Mouse (Mus musculus) MEL (cell line): ENCODE measurements around the gene D430041D05Rik. TPM values are rescaled to one million over a fixed set of nuclear protein-coding genes. Genes with fewer than 3 reads are reported as not detected.

Experiments used
- DNase-seq: peaks from one replicate; pipeline ENCODE4 v3.0.0; 2011; ENCODE audit warnings: low read depth, low spot score
- H3K27ac ChIP-seq: 2 replicates; pipeline ENCODE4 v1.5.1; 2012; ENCODE audit warnings: low read depth, mild to moderate bottlenecking, control low read depth, low read length, moderate library complexity; ENCODE audit not compliant: control insufficient read depth
- H3K27me3 ChIP-seq, 2 experiments: fragments of 150-350 bp in 1 of 2; sonication (generic) in 1 of 2; 2 replicates each; pipeline ENCODE4 v1.6.1; 2012; ENCODE audit warnings: low read length in 2 of 2, mild to moderate bottlenecking in 2 of 2, improper control_type of control experiment in 1 of 2, moderate library complexity in 1 of 2; ENCODE audit not compliant: insufficient read depth in 2 of 2, control insufficient read depth in 1 of 2
- H3K36me3 ChIP-seq, 2 experiments: 2 replicates each; pipeline ENCODE4 v1.6.1; 2012 to 2014; ENCODE audit warnings: low read length in 2 of 2, improper control_type of control experiment in 1 of 2, inconsistent platforms in 1 of 2, mild to moderate bottlenecking in 1 of 2; ENCODE audit not compliant: insufficient read depth in 2 of 2, control insufficient read depth in 1 of 2
- H3K4me1 ChIP-seq, 2 experiments: fragments of 150-350 bp in 1 of 2; sonication (generic) in 1 of 2; 2 replicates each; pipeline ENCODE4 v1.6.1; 2012; ENCODE audit warnings: low read length in 2 of 2, improper control_type of control experiment in 1 of 2, mild to moderate bottlenecking in 1 of 2; ENCODE audit not compliant: insufficient read depth in 2 of 2, control insufficient read depth in 1 of 2
- H3K4me3 ChIP-seq, 2 experiments: fragments of 150-350 bp in 1 of 2; sonication (generic) in 1 of 2; 2 replicates each; pipeline ENCODE4 v1.5.1; 2012; ENCODE audit warnings: low read depth in 2 of 2, low read length in 2 of 2, mild to moderate bottlenecking in 2 of 2, moderate library complexity in 2 of 2, control low read depth in 1 of 2, improper control_type of control experiment in 1 of 2; ENCODE audit not compliant: control insufficient read depth in 1 of 2, insufficient read depth in 1 of 2
- H3K79me2 ChIP-seq: 2 replicates; pipeline ENCODE4 v1.6.1; 2012; ENCODE audit warnings: mild to moderate bottlenecking, low read length, moderate library complexity; ENCODE audit not compliant: control insufficient read depth, poor library complexity, insufficient read depth
- H3K9ac ChIP-seq: 2 replicates; pipeline ENCODE4 v1.6.1; 2012; ENCODE audit warnings: low read depth, mild to moderate bottlenecking, control low read depth, low read length, moderate library complexity; ENCODE audit not compliant: control insufficient read depth, poor library complexity, severe bottlenecking
- H3K9me3 ChIP-seq: fragments of 150-350 bp; sonication (generic); replicated peaks from 2 replicates; pipeline ENCODE4 v1.6.1; 2012; ENCODE audit warnings: mild to moderate bottlenecking, low read length, improper control_type of control experiment, moderate library complexity; ENCODE audit not compliant: insufficient read depth
- CHD1 ChIP-seq: IDR thresholded peaks from 2 replicates; pipeline ENCODE4 v1.6.1; 2012; ENCODE audit warnings: low read depth, mild to moderate bottlenecking, inconsistent platforms, low read length, improper control_type of control experiment
- CTCF ChIP-seq, 3 experiments: IDR thresholded peaks in 2 of 3; conservative IDR thresholded peaks in 1 of 3; 2 replicates each; pipeline ENCODE4 v1.5.1; 2011 to 2012; ENCODE audit warnings: low read length in 3 of 3, low read depth in 2 of 3, mild to moderate bottlenecking in 2 of 3, improper control_type of control experiment in 1 of 3, inconsistent platforms in 1 of 3, mixed read lengths in 1 of 3, moderate library complexity in 1 of 3; ENCODE audit not compliant: control insufficient read depth in 1 of 3, insufficient read depth in 1 of 3, poor library complexity in 1 of 3, severe bottlenecking in 1 of 3
- E2F4 ChIP-seq: IDR thresholded peaks from 2 replicates; pipeline ENCODE4 v1.6.1; 2011; ENCODE audit warnings: low read depth, low read length, improper control_type of control experiment, borderline replicate concordance
- EP300 ChIP-seq, 2 experiments: IDR thresholded peaks; 2 replicates each; pipeline ENCODE4 v1.6.1; 2011; ENCODE audit warnings: improper control_type of control experiment in 2 of 2, low read length in 2 of 2, low read depth in 1 of 2, mild to moderate bottlenecking in 1 of 2
- ETS1 ChIP-seq: IDR thresholded peaks from 2 replicates; pipeline ENCODE4 v1.6.1; 2012; ENCODE audit warnings: low read depth, mild to moderate bottlenecking, inconsistent platforms, low read length, improper control_type of control experiment, moderate library complexity
- GABPA ChIP-seq: IDR thresholded peaks from 2 replicates; pipeline ENCODE4 v1.6.1; 2012; ENCODE audit warnings: low read depth, mild to moderate bottlenecking, inconsistent platforms, low read length, improper control_type of control experiment, moderate library complexity
- MEF2A ChIP-seq: IDR thresholded peaks from 2 replicates; pipeline ENCODE4 v1.6.1; 2014; ENCODE audit warnings: low read depth, mild to moderate bottlenecking, inconsistent platforms, low read length, improper control_type of control experiment; ENCODE audit not compliant: poor library complexity, insufficient replicate concordance, severe bottlenecking; ENCODE audit errors: extremely low read depth
- MXI1 ChIP-seq: IDR thresholded peaks from 2 replicates; pipeline ENCODE4 v1.6.1; 2011; ENCODE audit warnings: mild to moderate bottlenecking, low read depth, low read length, improper control_type of control experiment
- MYB ChIP-seq: IDR thresholded peaks from 2 replicates; pipeline ENCODE4 v1.6.1; 2011; ENCODE audit warnings: mild to moderate bottlenecking, low read depth, low read length, improper control_type of control experiment
- MYC ChIP-seq: IDR thresholded peaks from 2 replicates; pipeline ENCODE4 v1.6.1; 2011; ENCODE audit warnings: low read depth, mild to moderate bottlenecking, low read length, improper control_type of control experiment, moderate library complexity
- SIN3A ChIP-seq: IDR thresholded peaks from 2 replicates; pipeline ENCODE4 v1.6.1; 2012; ENCODE audit warnings: low read length, improper control_type of control experiment, inconsistent platforms
- USF1 ChIP-seq: IDR thresholded peaks from 2 replicates; pipeline ENCODE4 v1.6.1; 2014; ENCODE audit warnings: low read depth, mild to moderate bottlenecking, inconsistent platforms, low read length, improper control_type of control experiment, moderate library complexity
- ZC3H11A ChIP-seq: IDR thresholded peaks from 2 replicates; pipeline ENCODE4 v1.6.1; 2012; ENCODE audit warnings: low read depth, mild to moderate bottlenecking, inconsistent platforms, low read length, improper control_type of control experiment
- ZNF384 ChIP-seq: IDR thresholded peaks from 2 replicates; pipeline ENCODE4 v1.6.1; 2012; ENCODE audit warnings: low read depth, mild to moderate bottlenecking, inconsistent platforms, low read length, improper control_type of control experiment
- polyA plus RNA-seq, 2 experiments: library from polyadenylated mRNA; stranded (reverse) in 1 of 2; unstranded in 1 of 2; fragments of >175 nt in 1 of 2; fragments of >200 nt in 1 of 2; gene quantifications; 2 replicates each; pipeline versions ENCODE4 v1.2.1 to v1.2.4; 2012; ENCODE audit warnings: low replicate concordance in 2 of 2, low read depth in 1 of 2; ENCODE audit not compliant: insufficient read length in 2 of 2, insufficient read depth in 1 of 2, missing spikeins in 1 of 2
- total RNA-seq: library from RNA; depleted of rRNA; stranded (reverse); fragments of 300-350 nt; gene quantifications from 2 replicates; pipeline ENCODE4 v1.2.3, GENCODE M21; 2012

Gene D430041D05Rik
- total and polyA plus RNA-seq, 3 experiments = 0.46 to 1.1 TPM; not detected in 1

GRCm38 (mm10) chr2:104150608-104151397, 260.0 kb downstream of the D430041D05Rik start:
- H3K36me3 ChIP-seq = peaks cover 0 to 3% of the 10 kb centered on the region in 2 experiments; a peak in 2 of 4 replicates
- TF ChIP-seq MXI1 = no peak
- no peak for TF ChIP-seq CHD1
- TF ChIP-seq USF1 = no peak
- no peak for TF ChIP-seq SIN3A
- no peak for TF ChIP-seq ZNF384
- no peak for TF ChIP-seq MYB
- no peak for TF ChIP-seq E2F4
- TF ChIP-seq ZC3H11A = no peak
- no peak for TF ChIP-seq CTCF (IDR thresholded peaks at IDR 0.05 in 2 of 3, conservative IDR thresholded peaks at IDR 0.05 in 1 of 3; ENCODE audit: control insufficient read depth in 1 of 3, insufficient read depth in 1 of 3, low read depth in 2 of 3, low read length in 3 of 3, poor library complexity in 1 of 3, severe bottlenecking in 1 of 3)
- no peak for TF ChIP-seq ETS1
- TF ChIP-seq GABPA = no peak
- TF ChIP-seq MEF2A = no peak
- no peak for TF ChIP-seq EP300 (IDR thresholded peaks at IDR 0.05; ENCODE audit: low read depth in 1 of 2, low read length in 2 of 2)
- H3K4me1 ChIP-seq = peaks cover 1 to 2% of the 10 kb centered on the region in 2 experiments; a peak in 2 of 4 replicates
- H3K9ac ChIP-seq = no peak overlapping the region
- H3K4me3 ChIP-seq = no peak overlapping the region
- H3K27ac ChIP-seq = no peak overlapping the region
- H3K79me2 ChIP-seq = no peaks in the 10 kb centered on the region
- H3K27me3 ChIP-seq = no peaks in the 10 kb centered on the region
- no peaks in the 10 kb centered on the region for H3K9me3 ChIP-seq
- no peak for DNase-seq

- Histone ChIP-seq H3K79me2 (no peaks in the 10 kb centered on the region), H3K9ac (no peak overlapping the region), H3K4me3 (no peak overlapping the region), H3K4me1 (peaks cover 5 to 7% of the 10 kb centered on the region in 2 experiments), H3K27ac (no peak overlapping the region), H3K36me3 (peaks cover 0 to 7% of the 10 kb centered on the region in 2 experiments; a peak in 2 of 4 replicates), H3K9me3 (no peaks in the 10 kb centered on the region)
- DNase-seq = no peak
- no peak for TF ChIP-seq GABPA
- TF ChIP-seq MYC = no peak
- TF ChIP-seq, all 39 proteins: peak for 0
- no peaks in the 10 kb centered on the region for H3K27me3 ChIP-seq
These were observed 262.8 kb downstream of the D430041D05Rik start for GRCm38 (mm10) chr2:104147910-104148561.
